16 mouse cellular contexts compared by ENCODE assay signal in genomic region chr8:72504637-72505314, GRCm38 (mm10). TPM values are rescaled to one million over a fixed set of nuclear protein-coding genes. Genes with fewer than 3 reads are reported as not detected.
DNase-seq lines count a peak whose midpoint lies in the region; ATAC-seq and TF ChIP-seq lines count a peak whose summit lies in the region.
"Had no signal": no experiment of that assay in that cellular context is flagged by ENCODE, and none has a peak within 500 bp of the region (broad histone marks: within the 10 kb centered on the region; RNA-seq: fewer than 3 reads in every experiment).

No protein-coding gene starts in this region.

- H3K4me2 ChIP-seq in hindbrain, embryonic 13.5 days = no peak overlapping the region
- no peak overlapping the region for H3K4me2 ChIP-seq in hindbrain, embryonic 11.5 days (replicated peaks; ENCODE audit: low read depth, low read length)
- 0 out of 2 replicates have a peak overlapping the region, but pooled peaks have one; percentile 18 for H3K4me2 ChIP-seq in liver, embryonic 13.5 days
- H3K4me2 ChIP-seq: embryonic facial prominence, embryonic 13.5 days; lung, embryonic 15.5 days; midbrain, embryonic 15.5 days had no signal

- H3K4me1 ChIP-seq in hindbrain, embryonic 13.5 days (replicated peaks) = peaks cover 24% of the 10 kb centered on the region
- H3K4me1 ChIP-seq in hindbrain, embryonic 11.5 days (replicated peaks; ENCODE audit: control insufficient read depth, insufficient read depth, low read length) = no peaks in the 10 kb centered on the region
- H3K4me1 ChIP-seq in MEL (ENCODE audit: control insufficient read depth in 1 of 2, insufficient read depth in 2 of 2, low read length in 2 of 2) = peaks cover 17 to 18% of the 10 kb centered on the region in 2 experiments
- peaks cover 66% of the 10 kb centered on the region for H3K4me1 ChIP-seq in liver, embryonic 13.5 days (replicated peaks)
- H3K4me1 ChIP-seq: lung, embryonic 15.5 days; midbrain, embryonic 15.5 days had no signal

- no peaks in the 10 kb centered on the region for H3K27me3 ChIP-seq in hindbrain, embryonic 13.5 days
- H3K27me3 ChIP-seq in hindbrain, embryonic 11.5 days (ENCODE audit: control insufficient read depth, insufficient read depth, low read length) = no peaks in the 10 kb centered on the region
- no peaks in the 10 kb centered on the region for H3K27me3 ChIP-seq in MEL (ENCODE audit: control insufficient read depth in 1 of 2, insufficient read depth in 2 of 2, low read length in 2 of 2)
- H3K27me3 ChIP-seq in liver, embryonic 13.5 days = no peaks in the 10 kb centered on the region
- H3K27me3 ChIP-seq: CH12.LX; embryonic facial prominence, embryonic 13.5 days; lung, embryonic 15.5 days; midbrain, embryonic 15.5 days had no signal

- no peak overlapping the region for H3K9ac ChIP-seq in hindbrain, embryonic 13.5 days
- H3K9ac ChIP-seq in hindbrain, embryonic 11.5 days (ENCODE audit: low read depth, low read length) = no peak overlapping the region
- H3K9ac ChIP-seq in MEL (ENCODE audit: control insufficient read depth, low read depth, low read length, poor library complexity, severe bottlenecking) = no peak overlapping the region
- 0 out of 2 replicates have a peak overlapping the region, but pooled peaks have one; percentile 28 for H3K9ac ChIP-seq in liver, embryonic 13.5 days
- H3K9ac ChIP-seq: embryonic facial prominence, embryonic 13.5 days; lung, embryonic 15.5 days; midbrain, embryonic 15.5 days had no signal

- H3K27ac ChIP-seq in hindbrain, embryonic 13.5 days = no peak overlapping the region
- no peak overlapping the region for H3K27ac ChIP-seq in hindbrain, embryonic 11.5 days (ENCODE audit: low read depth, low read length)
- H3K27ac ChIP-seq in MEL (ENCODE audit: control insufficient read depth, low read depth, low read length) = no peak overlapping the region
- peak overlapping the region; percentile 45 for H3K27ac ChIP-seq in liver, embryonic 13.5 days
- H3K27ac ChIP-seq: embryonic facial prominence, embryonic 13.5 days; lung, embryonic 15.5 days; midbrain, embryonic 15.5 days had no signal

- TF ChIP-seq CTCF in MEL (IDR thresholded peaks at IDR 0.05 in 2 of 3, conservative IDR thresholded peaks at IDR 0.05 in 1 of 3; ENCODE audit: control insufficient read depth in 1 of 3, insufficient read depth in 1 of 3, low read depth in 2 of 3, low read length in 3 of 3, poor library complexity in 1 of 3, severe bottlenecking in 1 of 3) = no peak

- peaks cover 4% of the 10 kb centered on the region; the same call in 1 of the 2 replicates for H3K36me3 ChIP-seq in hindbrain, embryonic 13.5 days
- no peaks in the 10 kb centered on the region for H3K36me3 ChIP-seq in hindbrain, embryonic 11.5 days (ENCODE audit: control insufficient read depth, insufficient read depth, low read length)
- H3K36me3 ChIP-seq in MEL (ENCODE audit: control insufficient read depth in 1 of 2, insufficient read depth in 2 of 2, low read length in 2 of 2) = peaks cover 2 to 17% of the 10 kb centered on the region in 2 experiments
- peaks cover 9% of the 10 kb centered on the region for H3K36me3 ChIP-seq in liver, embryonic 13.5 days
- H3K36me3 ChIP-seq: lung, embryonic 15.5 days; midbrain, embryonic 15.5 days had no signal

- TF ChIP-seq RAD21 in MEL (IDR thresholded peaks at IDR 0.05; ENCODE audit: low read depth, low read length) = no peak

- H3K79me2 ChIP-seq in MEL (ENCODE audit: control insufficient read depth, insufficient read depth, low read length, poor library complexity) = peaks cover 74% of the 10 kb centered on the region

- H3K9me3 ChIP-seq in hindbrain, embryonic 13.5 days = no peaks in the 10 kb centered on the region
- H3K9me3 ChIP-seq in hindbrain, embryonic 11.5 days (ENCODE audit: control insufficient read depth, low read length) = no peaks in the 10 kb centered on the region
- H3K9me3 ChIP-seq in MEL (replicated peaks; ENCODE audit: insufficient read depth, low read length) = no peaks in the 10 kb centered on the region
- no peaks in the 10 kb centered on the region for H3K9me3 ChIP-seq in liver, embryonic 13.5 days (replicated peaks)
- H3K9me3 ChIP-seq: embryonic facial prominence, embryonic 13.5 days; lung, embryonic 15.5 days; midbrain, embryonic 15.5 days had no signal

- no peak overlapping the region for H3K4me3 ChIP-seq in hindbrain, embryonic 13.5 days
- no peak overlapping the region for H3K4me3 ChIP-seq in hindbrain, embryonic 11.5 days (ENCODE audit: low read depth, low read length)
- no peak overlapping the region for H3K4me3 ChIP-seq in MEL (ENCODE audit: control insufficient read depth in 1 of 2, insufficient read depth in 1 of 2, low read depth in 2 of 2, low read length in 2 of 2)
- no peak overlapping the region for H3K4me3 ChIP-seq in liver, embryonic 13.5 days (replicated peaks)
- H3K4me3 ChIP-seq: embryonic facial prominence, embryonic 13.5 days; lung, embryonic 15.5 days; midbrain, embryonic 15.5 days had no signal

- TF ChIP-seq POLR2A in MEL (IDR thresholded peaks at IDR 0.05; ENCODE audit: control insufficient read depth in 1 of 2, insufficient read depth in 1 of 2, low read depth in 1 of 2, low read length in 2 of 2, poor library complexity in 1 of 2) = no peak

- ATAC-seq in hindbrain, embryonic 13.5 days (ENCODE audit: low FRiP score) = 0 out of 2 replicates have a peak, but pooled peaks have one; percentile 18
- no peak for ATAC-seq in hindbrain, embryonic 11.5 days (ENCODE audit: low FRiP score)
- ATAC-seq in liver, embryonic 13.5 days (ENCODE audit: low read depth) = peak; percentile 57
- ATAC-seq: midbrain, embryonic 15.5 days had no signal

- DNase-seq in hindbrain, embryonic 11.5 days (ENCODE audit: low spot score) = no peak
- DNase-seq in MEL (ENCODE audit: low read depth, low spot score) = no peak
- peak; percentile 58 to 65 for DNase-seq in cerebellum, adult 18-20 months
- DNase-seq in liver, embryonic 13.5 days = no peak
- no peak for DNase-seq in spleen, adult 18-20 months
- DNase-seq in spleen, postnatal 14 days (ENCODE audit: low spot score in 2 of 2) = no peak
- DNase-seq: adrenal gland, postnatal 14 days; kidney, adult 18-20 months; kidney, postnatal 36 days; retina, postnatal 1 day; thymus, adult 18-20 months had no signal

- TF ChIP-seq EP300 in MEL (IDR thresholded peaks at IDR 0.05; ENCODE audit: low read depth in 1 of 2, low read length in 2 of 2) = peak; percentile 19 to 56; a peak in 2 of 4 replicates

TF ChIP-seq in MEL, 35 proteins besides CTCF, POLR2A, EP300 and RAD21:
- TF ChIP-seq TCF12 (IDR thresholded peaks at IDR 0.05; ENCODE audit: low read depth, low read length) (peak; percentile 16; the same call in 1 of the 2 replicates), GATA1 (IDR thresholded peaks at IDR 0.05; ENCODE audit: low read depth, low read length) (peak; percentile 68), RCOR1 (IDR thresholded peaks at IDR 0.05; ENCODE audit: low read depth, low read length) (peak; percentile 50; the same call in 1 of the 2 replicates), MYC (IDR thresholded peaks at IDR 0.05; ENCODE audit: low read depth, low read length) (no peak), BHLHE40 (IDR thresholded peaks at IDR 0.05; ENCODE audit: borderline replicate concordance, low read depth, low read length) (no peak), TAL1 (IDR thresholded peaks at IDR 0.05; ENCODE audit: low read length) (peak; percentile 59)

RNA-seq across cellular contexts. Expression of gene Slc35e1, which starts 12.4 kb away (rescaled TPM):
- 9.1 and 9.2 TPM in 2 replicates for polyA plus RNA-seq in hindbrain, embryonic 13.5 days (2015; fragmentation: Nextera tagmentation; extraction: Ambion mirVana)
- 10.7 and 13.0 TPM in 2 replicates for polyA plus RNA-seq in hindbrain, embryonic 11.5 days (2014; fragmentation: Nextera tagmentation; extraction: Ambion mirVana)
- 24.4 and 31.7 TPM in 2 replicates for total RNA-seq in MEL (2012; rRNA removed)
- 10 to 100 TPM in 1 of 2 experiments, not detected in 1; 30.4 TPM for polyA plus RNA-seq in MEL (2012; ENCODE audit: insufficient read depth in 1 of 2, insufficient read length in 2 of 2, low read depth in 1 of 2, low replicate concordance in 2 of 2, missing spikeins in 1 of 2)
- polyA plus RNA-seq in liver, embryonic 13.5 days (2015; fragmentation: Nextera tagmentation; extraction: Ambion mirVana) = 6.1 and 6.4 TPM in 2 replicates

RNA-seq across cellular contexts. Expression of gene Cherp, which starts 29.8 kb away (rescaled TPM):
- polyA plus RNA-seq in hindbrain, embryonic 13.5 days (2015; fragmentation: Nextera tagmentation; extraction: Ambion mirVana) = 51.9 and 54.2 TPM in 2 replicates
- polyA plus RNA-seq in hindbrain, embryonic 11.5 days (2014; fragmentation: Nextera tagmentation; extraction: Ambion mirVana) = 49.8 and 53.0 TPM in 2 replicates
- 21.1 and 24.6 TPM in 2 replicates for total RNA-seq in MEL (2012; rRNA removed)
- 100 to 1,000 TPM in 1 of 2 experiments, 10 to 100 TPM in 1; 78.0 to 106 TPM for polyA plus RNA-seq in MEL (2012; ENCODE audit: insufficient read depth in 1 of 2, insufficient read length in 2 of 2, low read depth in 1 of 2, low replicate concordance in 2 of 2, missing spikeins in 1 of 2)
- polyA plus RNA-seq in liver, embryonic 13.5 days (2015; fragmentation: Nextera tagmentation; extraction: Ambion mirVana) = 21.4 and 31.4 TPM in 2 replicates

RNA-seq across cellular contexts. Expression of gene Med26, which starts 43.3 kb away (rescaled TPM):
- polyA plus RNA-seq in hindbrain, embryonic 13.5 days (2015; fragmentation: Nextera tagmentation; extraction: Ambion mirVana) = 15.7 and 16.6 TPM in 2 replicates
- 11.2 and 13.0 TPM in 2 replicates for polyA plus RNA-seq in hindbrain, embryonic 11.5 days (2014; fragmentation: Nextera tagmentation; extraction: Ambion mirVana)
- 14.1 and 15.0 TPM in 2 replicates for total RNA-seq in MEL (2012; rRNA removed)
- 10 to 100 TPM in 1 of 2 experiments, not detected in 1; 28.3 TPM for polyA plus RNA-seq in MEL (2012; ENCODE audit: insufficient read depth in 1 of 2, insufficient read length in 2 of 2, low read depth in 1 of 2, low replicate concordance in 2 of 2, missing spikeins in 1 of 2)
- polyA plus RNA-seq in liver, embryonic 13.5 days (2015; fragmentation: Nextera tagmentation; extraction: Ambion mirVana) = 7.9 and 8.0 TPM in 2 replicates

Comparison
In these comparisons a context has a peak if more than half of its experiments do, and no peak if none do; other contexts are left out.
1. DNase-seq: peak in cerebellum, adult 18-20 months (2 of 2); none in hindbrain, embryonic 11.5 days (single experiment), MEL (single experiment), liver, embryonic 13.5 days (single experiment), spleen, adult 18-20 months (0 of 2) and spleen, postnatal 14 days (0 of 2).